Mouse (Mus musculus) bone marrow, adult 2 months (tissue): ENCODE data around the gene Zfp715. TPM values are rescaled to one million over a fixed set of nuclear protein-coding genes. Genes with fewer than 3 reads are reported as not detected.

Source experiments
- H3K27ac ChIP-seq: fragments of 200-500 bp; 2 replicates; pipeline ENCODE4 v1.5.1; 2012; ENCODE audit warnings: low read depth, mild to moderate bottlenecking, control low read depth, inconsistent platforms, low read length; ENCODE audit not compliant: control insufficient read depth, poor library complexity, insufficient read depth
- H3K4me1 ChIP-seq: fragments of 200-500 bp; 2 replicates; pipeline ENCODE4 v1.6.1; 2011; ENCODE audit warnings: low read length; ENCODE audit not compliant: control insufficient read depth, insufficient read depth
- H3K4me3 ChIP-seq: fragments of 200-500 bp; replicated peaks from 2 replicates; pipeline ENCODE3; 2011; ENCODE audit warnings: mild to moderate bottlenecking, low read depth, low read length, control low read depth; ENCODE audit not compliant: control insufficient read depth
- CTCF ChIP-seq: fragments of 200-500 bp; IDR thresholded peaks from 2 replicates; pipeline ENCODE4 v1.5.1; 2011; ENCODE audit warnings: low read length, control low read depth; ENCODE audit not compliant: control insufficient read depth, insufficient read depth
- POLR2A ChIP-seq: fragments of 200-500 bp; IDR thresholded peaks from 2 replicates; pipeline ENCODE4 v1.6.1; 2011; ENCODE audit warnings: low read depth, mild to moderate bottlenecking, control low read depth, low read length, borderline replicate concordance; ENCODE audit not compliant: control insufficient read depth
- WGBS: fragments of 180-500 bp; shearing (Covaris S2); methylation state at CpG from one replicate; pipeline ENCODE4 v1.1.7; 2018; 5-methylcytosine and 5-hydroxymethylcytosine counted together
- polyA plus RNA-seq: library from polyadenylated mRNA; stranded (reverse); fragments of >200 nt; gene quantifications from 2 replicates; pipeline ENCODE4 v1.2.4, GENCODE M21; 2011; ENCODE audit warnings: low replicate concordance; ENCODE audit not compliant: missing spikeins, insufficient read depth, insufficient read length

Zfp715 gene
- polyA plus RNA-seq, 1 experiment = 17.7 TPM

DNA sequence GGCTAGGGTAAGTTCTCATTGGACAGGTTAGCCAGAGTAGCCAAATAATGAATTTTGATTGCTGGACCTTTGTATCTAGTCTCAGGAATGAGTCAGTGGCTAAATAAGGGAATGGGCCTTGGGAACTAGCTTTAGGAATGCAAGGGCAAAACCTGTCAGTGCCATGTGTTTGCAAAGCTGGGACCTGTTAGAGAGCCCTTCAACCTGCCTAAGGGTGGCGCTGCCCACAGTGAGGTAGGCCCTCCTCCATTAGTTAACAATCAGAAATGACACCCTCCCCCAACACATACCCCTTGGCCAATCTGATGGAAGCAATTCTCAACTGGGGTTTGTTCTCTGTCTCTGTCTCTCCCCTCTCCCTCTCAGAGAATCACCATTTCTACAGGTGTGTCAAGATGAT, 33.5 kb upstream of the Zfp715 start:
- Histone ChIP-seq H3K4me1 (peaks cover 10% of the 10 kb centered on the region; the same call in 1 of the 2 replicates), H3K4me3 (no peak overlapping the region), H3K27ac (no peak overlapping the region)
- 88% methylated on average over 1 of the region's 1 CpGs for WGBS
- TF ChIP-seq CTCF (no peak), POLR2A (no peak)

GRCm38 (mm10) chr7:43346148-43346547, 33.1 kb upstream of the Zfp715 start:
- no peak for TF ChIP-seq POLR2A
- TF ChIP-seq CTCF = no peak
- H3K4me3 ChIP-seq = no peak overlapping the region
- peaks cover 10% of the 10 kb centered on the region; the same call in 1 of the 2 replicates for H3K4me1 ChIP-seq
- 72% methylated on average over 4 of the region's 4 CpGs for WGBS
- no peak overlapping the region for H3K27ac ChIP-seq

DNA sequence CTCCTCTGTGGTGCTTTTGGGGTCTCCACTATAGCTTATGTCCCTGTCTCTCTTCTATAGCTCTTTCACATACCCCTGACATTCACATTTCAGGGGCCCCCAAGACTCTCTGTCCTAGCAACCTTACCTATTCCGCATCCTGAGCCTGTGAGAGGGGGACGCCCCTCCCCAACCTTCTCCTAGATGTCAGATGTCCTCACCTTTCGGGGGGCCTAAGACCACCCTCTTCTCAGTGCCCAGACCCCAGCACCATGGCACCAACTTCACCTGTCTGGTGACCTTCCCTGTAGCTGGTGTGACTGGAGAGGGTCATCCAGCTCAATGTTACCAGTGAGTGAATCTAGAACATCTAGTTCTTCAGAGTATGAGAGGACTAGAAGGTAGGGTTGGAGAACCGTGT, 31.4 kb upstream of the Zfp715 start:
- H3K27ac ChIP-seq = no peak overlapping the region
- H3K4me3 ChIP-seq = no peak overlapping the region
- no peak for TF ChIP-seq POLR2A
- no peak for TF ChIP-seq CTCF
- peaks cover 2% of the 10 kb centered on the region; the same call in 1 of the 2 replicates for H3K4me1 ChIP-seq
- 81% methylated on average over 4 of the region's 4 CpGs for WGBS

- WGBS = 79% methylated on average over 2 of the region's 2 CpGs
- no peak for TF ChIP-seq CTCF
- TF ChIP-seq POLR2A = no peak
- Histone ChIP-seq H3K27ac (no peak overlapping the region), H3K4me3 (no peak overlapping the region), H3K4me1 (peaks cover 1% of the 10 kb centered on the region; the same call in 1 of the 2 replicates)
These were observed 30.9 kb upstream of the Zfp715 start for GRCm38 (mm10) chr7:43344020-43344419.

DNA sequence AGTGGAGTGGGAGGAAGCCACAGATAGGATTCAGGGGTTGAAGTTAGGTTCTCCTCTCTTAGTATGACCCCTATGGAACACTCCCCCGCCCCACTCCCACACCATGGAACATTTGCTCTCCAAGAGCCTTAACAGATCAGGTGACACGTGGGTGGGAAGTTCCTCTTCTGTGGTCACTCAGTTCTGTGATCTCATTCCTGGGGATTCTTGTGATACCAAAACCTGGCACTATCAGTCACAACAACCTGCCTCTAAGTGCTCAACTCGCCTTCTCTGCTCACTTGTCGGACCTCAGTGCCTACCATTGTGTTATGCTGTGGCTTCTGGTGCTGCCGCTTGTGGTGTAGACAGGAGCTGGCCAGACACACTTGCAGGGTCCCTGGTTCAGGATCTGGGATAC, 30.1 kb upstream of the Zfp715 start:
- Histone ChIP-seq H3K4me3 (no peak overlapping the region), H3K27ac (no peak overlapping the region), H3K4me1 (peaks cover 1% of the 10 kb centered on the region; the same call in 1 of the 2 replicates)
- TF ChIP-seq CTCF = no peak
- no peak for TF ChIP-seq POLR2A
- 20% methylated on average over 5 of the region's 5 CpGs for WGBS

DNA sequence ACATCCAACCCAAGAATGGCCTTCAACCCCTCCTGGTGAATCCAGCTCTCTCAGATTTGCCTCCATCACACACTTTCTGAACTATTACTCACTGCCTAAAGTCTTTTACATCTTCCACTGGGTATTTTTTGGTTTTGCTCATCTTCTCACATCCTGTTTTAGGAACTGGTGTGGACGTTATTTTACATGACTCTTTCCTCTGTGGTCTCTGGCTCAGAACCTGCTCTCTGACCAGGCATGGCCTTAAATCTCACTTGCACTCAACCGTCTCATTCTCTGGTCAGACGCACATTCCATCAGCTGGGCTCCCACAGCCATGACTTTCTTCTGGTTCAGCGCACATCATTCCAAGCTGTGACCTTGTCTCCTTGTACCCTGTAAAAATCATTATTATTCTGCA, 27.7 kb upstream of the Zfp715 start:
- Histone ChIP-seq H3K27ac (no peak overlapping the region; the same call in 1 of the 2 replicates), H3K4me3 (no peak overlapping the region), H3K4me1 (peaks cover 1% of the 10 kb centered on the region; the same call in 1 of the 2 replicates)
- 51% methylated on average over 4 of the region's 4 CpGs for WGBS
- no peak for TF ChIP-seq CTCF
- TF ChIP-seq POLR2A = no peak

DNA sequence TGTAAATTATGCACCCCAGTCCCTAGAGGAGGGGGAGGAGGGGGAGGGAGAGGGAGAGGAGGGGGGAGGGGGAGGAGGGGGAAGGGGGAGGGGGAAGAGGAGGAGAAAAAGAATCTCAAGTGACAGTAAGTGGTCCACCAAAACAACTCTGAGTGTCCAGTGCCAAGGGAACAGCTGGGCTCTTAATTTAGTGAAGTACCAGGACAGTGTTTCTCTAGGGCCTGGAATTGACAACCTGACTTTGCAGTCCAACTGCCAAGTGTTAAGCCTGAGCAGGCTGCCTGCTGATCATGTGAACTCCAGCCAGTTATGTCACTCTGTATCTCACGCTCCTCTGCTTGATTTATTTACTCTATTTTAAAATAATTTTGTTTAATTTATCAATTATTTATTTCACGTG, 20.8 kb upstream of the Zfp715 start:
- 65% methylated on average over 2 of the region's 2 CpGs for WGBS
- TF ChIP-seq CTCF (no peak), POLR2A (no peak)
- no peaks in the 10 kb centered on the region for H3K4me1 ChIP-seq
- H3K4me3 ChIP-seq = no peak overlapping the region
- no peak overlapping the region for H3K27ac ChIP-seq

DNA sequence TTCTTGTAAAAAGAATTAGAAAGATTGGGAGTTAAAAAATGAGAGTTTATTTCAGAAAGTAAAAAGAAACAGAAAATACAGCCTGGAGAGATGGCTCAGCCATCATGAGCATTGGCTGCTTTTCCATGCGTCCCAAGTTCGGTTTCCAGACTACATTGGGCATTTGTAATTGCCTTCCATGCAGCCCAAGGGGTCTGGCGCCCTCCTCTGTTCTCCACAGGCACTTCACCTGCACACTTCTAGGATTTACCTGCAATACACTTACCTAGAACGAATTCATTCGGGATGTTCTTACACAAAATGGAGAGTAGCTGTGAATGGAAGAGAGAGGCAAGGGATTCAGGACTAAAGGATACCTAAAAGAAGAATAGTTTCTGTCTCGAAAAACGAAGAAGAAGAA, 20.1 kb upstream of the Zfp715 start:
- 15% methylated on average over 5 of the region's 7 CpGs for WGBS
- Histone ChIP-seq H3K27ac (no peak overlapping the region), H3K4me3 (no peak overlapping the region), H3K4me1 (no peaks in the 10 kb centered on the region)
- TF ChIP-seq CTCF (peak; percentile 58), POLR2A (no peak)

DNA sequence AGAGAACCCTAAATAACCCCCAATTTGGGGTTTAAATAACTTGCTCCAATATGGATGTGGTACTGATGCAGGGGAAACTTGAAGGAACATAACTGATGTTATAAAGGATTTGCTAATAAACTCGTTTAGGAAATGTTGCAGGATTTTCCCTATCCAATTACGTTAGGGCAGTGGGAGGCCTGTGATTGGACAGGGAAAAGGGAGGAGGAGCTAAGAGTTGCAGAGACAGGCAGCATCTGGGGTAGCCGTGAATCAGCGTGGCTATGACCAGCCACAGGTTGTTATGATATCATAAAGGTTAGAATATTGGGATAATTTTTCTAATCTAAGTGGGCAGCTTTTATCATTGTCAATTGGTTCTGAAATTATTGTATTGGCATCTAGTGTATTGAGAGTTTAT, 15.0 kb upstream of the Zfp715 start:
- 56% methylated on average over 4 of the region's 4 CpGs for WGBS
- Histone ChIP-seq H3K4me3 (no peak overlapping the region), H3K27ac (no peak overlapping the region), H3K4me1 (no peaks in the 10 kb centered on the region)
- no peak for TF ChIP-seq POLR2A
- no peak for TF ChIP-seq CTCF
